In genomic region chr11:106778132-106778531, GRCm38 (mm10) we compare ENCODE assay signal across 9 mouse cellular contexts. TPM values are rescaled to one million over a fixed set of nuclear protein-coding genes. Genes with fewer than 3 reads are reported as not detected.
A peak's percentile ranks its signal among the peaks of the same experiment; 100 is the strongest.
DNase-seq lines count a peak whose midpoint lies in the region; ATAC-seq and TF ChIP-seq lines count a peak whose summit lies in the region.
"Had no signal": no experiment of that assay in that cellular context is flagged by ENCODE, and none has a peak within 500 bp of the region (broad histone marks: within the 10 kb centered on the region; RNA-seq: fewer than 3 reads in every experiment).

No protein-coding gene starts in this region.

- no peak for ATAC-seq in heart, embryonic 16.5 days (replicated peaks; ENCODE audit: extremely low read depth, insufficient read depth, low FRiP score)
- ATAC-seq in limb, embryonic 15.5 days (ENCODE audit: insufficient number of reproducible peaks, low FRiP score, low TSS enrichment, low read depth) = no peak

- H3K4me1 ChIP-seq in heart, embryonic 16.5 days (ENCODE audit: control insufficient read depth, insufficient read depth, low read length) = peaks cover 5% of the 10 kb centered on the region
- peaks cover 3 to 7% of the 10 kb centered on the region in 2 experiments; a peak in 3 of 4 replicates for H3K4me1 ChIP-seq in MEL (ENCODE audit: control insufficient read depth in 1 of 2, insufficient read depth in 2 of 2, low read length in 2 of 2)
- H3K4me1 ChIP-seq in limb, embryonic 15.5 days = peaks cover 10% of the 10 kb centered on the region

- 88% methylated on average over 7 of the region's 7 CpGs for WGBS in heart, embryonic 16.5 days
- 87% methylated on average over 7 of the region's 7 CpGs for WGBS in limb, embryonic 15.5 days

- peak overlapping the region; percentile 88; the same call in 1 of the 2 replicates for H3K4me2 ChIP-seq in heart, embryonic 16.5 days (ENCODE audit: low read depth, low read length)
- H3K4me2 ChIP-seq in limb, embryonic 15.5 days = peak overlapping the region; percentile 60

- no peak for DNase-seq in heart, adult 9 months (ENCODE audit: low spot score in 2 of 2)
- DNase-seq in MEL (ENCODE audit: low read depth, low spot score) = no peak
- DNase-seq in embryo, embryonic 9.5 days (ENCODE audit: extremely low spot score) = no peak
- DNase-seq in cerebellum, adult 11 months = no peak
- DNase-seq in urinary bladder, adult 2 months (ENCODE audit: low spot score) = no peak
- DNase-seq: thymus, adult 2 months had no signal

- no peak overlapping the region for H3K9ac ChIP-seq in heart, embryonic 16.5 days (ENCODE audit: low read length)
- peak overlapping the region; percentile 92 for H3K9ac ChIP-seq in MEL (ENCODE audit: control insufficient read depth, low read depth, low read length, poor library complexity, severe bottlenecking)
- H3K9ac ChIP-seq in limb, embryonic 15.5 days = no peak overlapping the region

- no peak for TF ChIP-seq RAD21 in MEL (IDR thresholded peaks at IDR 0.05; ENCODE audit: low read depth, low read length)

- no peak for TF ChIP-seq EP300 in MEL (IDR thresholded peaks at IDR 0.05; ENCODE audit: low read depth in 1 of 2, low read length in 2 of 2)

- peak overlapping the region; percentile 7; the same call in 1 of the 2 replicates for H3K4me3 ChIP-seq in heart, embryonic 16.5 days (ENCODE audit: low read length)
- peak overlapping the region; percentile 74 for H3K4me3 ChIP-seq in C2C12 (ENCODE audit: insufficient read depth, poor library complexity, severe bottlenecking)
- peak overlapping the region; percentile 70 to 75 for H3K4me3 ChIP-seq in MEL (ENCODE audit: control insufficient read depth in 1 of 2, insufficient read depth in 1 of 2, low read depth in 2 of 2, low read length in 2 of 2)
- H3K4me3 ChIP-seq in limb, embryonic 15.5 days = 0 out of 2 replicates have a peak overlapping the region, but pooled peaks have one; percentile 85

- H3K36me3 ChIP-seq in heart, embryonic 16.5 days (ENCODE audit: control insufficient read depth, insufficient read depth) = peaks cover 39% of the 10 kb centered on the region
- peaks cover 77% of the 10 kb centered on the region for H3K36me3 ChIP-seq in C2C12 (ENCODE audit: control insufficient read depth, insufficient read depth)
- H3K36me3 ChIP-seq in MEL (ENCODE audit: control insufficient read depth in 1 of 2, insufficient read depth in 2 of 2, low read length in 2 of 2) = peaks cover 28 to 29% of the 10 kb centered on the region in 2 experiments
- H3K36me3 ChIP-seq in limb, embryonic 15.5 days = peaks cover 47% of the 10 kb centered on the region

- no peak overlapping the region for H3K27ac ChIP-seq in heart, embryonic 16.5 days (ENCODE audit: low read length)
- no peak overlapping the region for H3K27ac ChIP-seq in MEL (ENCODE audit: control insufficient read depth, low read depth, low read length)
- no peak overlapping the region for H3K27ac ChIP-seq in limb, embryonic 15.5 days

- no peak for TF ChIP-seq POLR2A in MEL (IDR thresholded peaks at IDR 0.05; ENCODE audit: control insufficient read depth in 1 of 2, insufficient read depth in 1 of 2, low read depth in 1 of 2, low read length in 2 of 2, poor library complexity in 1 of 2)

- no peak overlapping the region for H3ac ChIP-seq in C2C12 (ENCODE audit: control insufficient read depth, insufficient read length, low read depth)

- TF ChIP-seq CTCF in C2C12 (IDR thresholded peaks at IDR 0.05; ENCODE audit: control insufficient read depth, insufficient read depth, insufficient read length) (no peak), MEL (IDR thresholded peaks at IDR 0.05 in 2 of 3, conservative IDR thresholded peaks at IDR 0.05 in 1 of 3; ENCODE audit: control insufficient read depth in 1 of 3, insufficient read depth in 1 of 3, low read depth in 2 of 3, low read length in 3 of 3, poor library complexity in 1 of 3, severe bottlenecking in 1 of 3) (no peak)

- H3K79me2 ChIP-seq in C2C12 (ENCODE audit: control insufficient read depth, insufficient read depth) = peaks cover 48% of the 10 kb centered on the region
- peaks cover 22% of the 10 kb centered on the region for H3K79me2 ChIP-seq in MEL (ENCODE audit: control insufficient read depth, insufficient read depth, low read length, poor library complexity)

- H3K27me3 ChIP-seq in heart, embryonic 16.5 days (ENCODE audit: control insufficient read depth, insufficient read depth, low read length) = no peaks in the 10 kb centered on the region
- H3K27me3 ChIP-seq in C2C12 (ENCODE audit: control insufficient read depth, insufficient read depth, insufficient read length) (no peaks in the 10 kb centered on the region), MEL (ENCODE audit: control insufficient read depth in 1 of 2, insufficient read depth in 2 of 2, low read length in 2 of 2) (no peaks in the 10 kb centered on the region)
- H3K27me3 ChIP-seq in limb, embryonic 15.5 days = no peaks in the 10 kb centered on the region

- H3K79me3 ChIP-seq in C2C12 (ENCODE audit: low read depth) = peaks cover 17% of the 10 kb centered on the region

- H3K9me3 ChIP-seq in heart, embryonic 16.5 days (replicated peaks; ENCODE audit: control insufficient read depth, low read length) = no peaks in the 10 kb centered on the region
- no peaks in the 10 kb centered on the region for H3K9me3 ChIP-seq in MEL (replicated peaks; ENCODE audit: insufficient read depth, low read length)
- H3K9me3 ChIP-seq in limb, embryonic 15.5 days = no peaks in the 10 kb centered on the region

TF ChIP-seq in C2C12, 6 proteins besides CTCF, POLR2A, EP300 and RAD21:
- TF ChIP-seq MYOG (IDR thresholded peaks at IDR 0.05; ENCODE audit: control insufficient read depth, extremely low read depth, insufficient read length) = no peak
- no peak for TF ChIP-seq CEBPB (IDR thresholded peaks at IDR 0.05; ENCODE audit: low read depth)
- TF ChIP-seq FOSL1 (IDR thresholded peaks at IDR 0.05; ENCODE audit: insufficient read depth, low read length, poor library complexity, severe bottlenecking) = no peak
- TF ChIP-seq USF1 (IDR thresholded peaks at IDR 0.05; ENCODE audit: low read depth) = no peak
- no peak for TF ChIP-seq MYOD1 (IDR thresholded peaks at IDR 0.05; ENCODE audit: control insufficient read depth, insufficient read length, low read depth)
- no peak for TF ChIP-seq MAX (IDR thresholded peaks at IDR 0.05)

TF ChIP-seq in MEL, 35 proteins besides CTCF, POLR2A, EP300 and RAD21 (continues in another document):
- no peak for TF ChIP-seq POLR2AphosphoS2 (IDR thresholded peaks at IDR 0.05; ENCODE audit: low read length)
- no peak for TF ChIP-seq USF2 (IDR thresholded peaks at IDR 0.05; ENCODE audit: borderline replicate concordance in 1 of 2, insufficient read depth in 1 of 2, low read depth in 1 of 2, low read length in 2 of 2)
- no peak for TF ChIP-seq TBP (IDR thresholded peaks at IDR 0.05; ENCODE audit: low read depth, low read length)
- TF ChIP-seq ZKSCAN1 (IDR thresholded peaks at IDR 0.05; ENCODE audit: low read depth, low read length) = no peak
- no peak for TF ChIP-seq GABPA (IDR thresholded peaks at IDR 0.05; ENCODE audit: low read depth, low read length)
- TF ChIP-seq MXI1 (IDR thresholded peaks at IDR 0.05; ENCODE audit: low read depth, low read length) = no peak
- TF ChIP-seq KAT2A (conservative IDR thresholded peaks at IDR 0.05; ENCODE audit: low read depth, low read length) = no peak

RNA-seq across cellular contexts. Expression of gene Polg2, which starts 1.2 kb away (rescaled TPM):
- polyA plus RNA-seq in heart, embryonic 16.5 days (2015; fragmentation: Nextera tagmentation; extraction: Ambion mirVana) = 6.4 and 7.8 TPM in 2 replicates
- polyA plus RNA-seq in C2C12 (2012; fragmentation: generic; extraction: Trizol) (6.9 TPM), MEL (2012; ENCODE audit: insufficient read depth in 1 of 2, insufficient read length in 2 of 2, low read depth in 1 of 2, low replicate concordance in 2 of 2, missing spikeins in 1 of 2) (1 to 10 TPM in 1 of 2 experiments, not detected in 1; 6.3 TPM)
- 9.2 and 10.7 TPM in 2 replicates for total RNA-seq in MEL (2012; rRNA removed)
- 9.8 and 13.3 TPM in 2 replicates for polyA plus RNA-seq in limb, embryonic 15.5 days (2015; fragmentation: Nextera tagmentation; extraction: Ambion mirVana)
- 8.6 and 9.4 TPM in 2 replicates for polyA plus RNA-seq in urinary bladder, adult 2 months (2012; rRNA removed)

RNA-seq across cellular contexts. Expression of gene Ddx5, which starts 10.9 kb away (rescaled TPM):
- 213 and 237 TPM in 2 replicates for polyA plus RNA-seq in heart, embryonic 16.5 days (2015; fragmentation: Nextera tagmentation; extraction: Ambion mirVana)
- polyA plus RNA-seq in C2C12 (2012; fragmentation: generic; extraction: Trizol) (218 TPM), MEL (2012; ENCODE audit: insufficient read depth in 1 of 2, insufficient read length in 2 of 2, low read depth in 1 of 2, low replicate concordance in 2 of 2, missing spikeins in 1 of 2) (1,000 to 10,000 TPM in 1 of 2 experiments, 100 to 1,000 TPM in 1; 748 to 3,269 TPM)
- total RNA-seq in MEL (2012; rRNA removed) = 338 and 358 TPM in 2 replicates
- polyA plus RNA-seq in limb, embryonic 15.5 days (2015; fragmentation: Nextera tagmentation; extraction: Ambion mirVana) = 284 and 288 TPM in 2 replicates
- polyA plus RNA-seq in urinary bladder, adult 2 months (2012; rRNA removed) = 624 and 672 TPM in 2 replicates

RNA-seq across cellular contexts. Expression of gene Cep95, which starts 10.9 kb away (rescaled TPM):
- polyA plus RNA-seq in heart, embryonic 16.5 days (2015; fragmentation: Nextera tagmentation; extraction: Ambion mirVana) = 14.2 and 15.1 TPM in 2 replicates
- polyA plus RNA-seq in C2C12 (2012; fragmentation: generic; extraction: Trizol) = 3.5 TPM
- 11.2 and 11.6 TPM in 2 replicates for total RNA-seq in MEL (2012; rRNA removed)
- 10 to 100 TPM in 1 of 2 experiments, not detected in 1; 12.9 TPM for polyA plus RNA-seq in MEL (2012; ENCODE audit: insufficient read depth in 1 of 2, insufficient read length in 2 of 2, low read depth in 1 of 2, low replicate concordance in 2 of 2, missing spikeins in 1 of 2)
- polyA plus RNA-seq in limb, embryonic 15.5 days (2015; fragmentation: Nextera tagmentation; extraction: Ambion mirVana) = 21.9 and 22.5 TPM in 2 replicates
- polyA plus RNA-seq in urinary bladder, adult 2 months (2012; rRNA removed) = 14.0 and 15.4 TPM in 2 replicates

RNA-seq across cellular contexts. Expression of gene Milr1, which starts 27.1 kb away (rescaled TPM):
- 1.8 and 2.2 TPM in 2 replicates for polyA plus RNA-seq in heart, embryonic 16.5 days (2015; fragmentation: Nextera tagmentation; extraction: Ambion mirVana)
- polyA plus RNA-seq in C2C12 (2012; fragmentation: generic; extraction: Trizol) (19.9 TPM), MEL (2012; ENCODE audit: insufficient read depth in 1 of 2, insufficient read length in 2 of 2, low read depth in 1 of 2, low replicate concordance in 2 of 2, missing spikeins in 1 of 2) (under 1 TPM in 1 of 2 experiments, not detected in 1; 0.26 TPM)
- total RNA-seq in MEL (2012; rRNA removed) = not detected in 2 replicates
- polyA plus RNA-seq in limb, embryonic 15.5 days (2015; fragmentation: Nextera tagmentation; extraction: Ambion mirVana) = 2.3 and 2.9 TPM in 2 replicates
- polyA plus RNA-seq in urinary bladder, adult 2 months (2012; rRNA removed) = 3.2 and 3.4 TPM in 2 replicates

RNA-seq across cellular contexts. Expression of gene Pecam1, which starts 27.7 kb away (rescaled TPM):
- polyA plus RNA-seq in heart, embryonic 16.5 days (2015; fragmentation: Nextera tagmentation; extraction: Ambion mirVana) = 80.4 and 87.7 TPM in 2 replicates
- polyA plus RNA-seq in C2C12 (2012; fragmentation: generic; extraction: Trizol) = 0.15 TPM
- total RNA-seq in MEL (2012; rRNA removed) = 0.12 and 0.20 TPM in 2 replicates
- under 1 TPM in 1 of 2 experiments, not detected in 1; 0.14 TPM for polyA plus RNA-seq in MEL (2012; ENCODE audit: insufficient read depth in 1 of 2, insufficient read length in 2 of 2, low read depth in 1 of 2, low replicate concordance in 2 of 2, missing spikeins in 1 of 2)
- 44.2 and 54.6 TPM in 2 replicates for polyA plus RNA-seq in limb, embryonic 15.5 days (2015; fragmentation: Nextera tagmentation; extraction: Ambion mirVana)
- polyA plus RNA-seq in urinary bladder, adult 2 months (2012; rRNA removed) = 47.7 and 66.2 TPM in 2 replicates

Comparison
In these comparisons a context has a peak if more than half of its experiments do, and no peak if none do; other contexts are left out.
1. H3K4me3 ChIP-seq: peak in every context shown above with its lines; median percentile 85 in limb, embryonic 15.5 days; 74 in C2C12; 72 in MEL; 7 in heart, embryonic 16.5 days.